Mouse (Mus musculus): Measurements from ENCODE around the gene Ptgds.

Ptgds gene

GRCm38 (mm10) chr2:25479551-25480311, 9.9 kb upstream of the Ptgds start:
- DNase-seq = no peak

GRCm38 (mm10) chr2:25477967-25478675, 8.3 kb upstream of the Ptgds start:
- peak; percentile 56 to 81 for DNase-seq

GRCm38 (mm10) chr2:25477541-25477940, 7.7 kb upstream of the Ptgds start:
- DNase-seq = no peak

GRCm38 (mm10) chr2:25472550-25472949, 2.7 kb upstream of the Ptgds start:
- no peak for DNase-seq

GRCm38 (mm10) chr2:25468962-25469915, 607 bp downstream of the Ptgds start:
- DNase-seq = peak in 1 of 2 experiments; percentile 67

- no peak for DNase-seq
Measured at GRCm38 (mm10) chr2:25467606-25468303, 2.1 kb downstream of the Ptgds start.

- no peak for DNase-seq
Measured at GRCm38 (mm10) chr2:25465816-25466635, 3.8 kb downstream of the Ptgds start.

- DNase-seq = no peak
Measured at GRCm38 (mm10) chr2:25465256-25465655, 4.6 kb downstream of the Ptgds start.

GRCm38 (mm10) chr2:25463630-25464029, 6.2 kb downstream of the Ptgds start:
- DNase-seq = no peak

GRCm38 (mm10) chr2:25461407-25461806, 8.4 kb downstream of the Ptgds start:
- DNase-seq = no peak

- peak; percentile 95 to 98 for DNase-seq
Measured at GRCm38 (mm10) chr2:25460551-25461309, 9.1 kb downstream of the Ptgds start, which contains the start of gene Paxx. Paxx (minus strand) TSS chr2:25461094.

- peak in 1 of 2 experiments; percentile 42 for DNase-seq
Measured at GRCm38 (mm10) chr2:25460135-25460534, 9.7 kb downstream of the Ptgds start.

- peak in 1 of 2 experiments; percentile 51 for DNase-seq
Measured at GRCm38 (mm10) chr2:25458911-25459310, 10.9 kb downstream of the Ptgds start.

- DNase-seq = no peak
Measured at GRCm38 (mm10) chr2:25457022-25457896, 12.6 kb downstream of the Ptgds start.

- DNase-seq = no peak
Measured at GRCm38 (mm10) chr2:25456205-25456953, 13.5 kb downstream of the Ptgds start, which contains the start of gene Clic3. Clic3 (plus strand) TSS chr2:25456838.

GRCm38 (mm10) chr2:25452951-25453350, 16.9 kb downstream of the Ptgds start:
- DNase-seq = no peak

- peak; percentile 37 to 48 for DNase-seq
Measured at GRCm38 (mm10) chr2:25450853-25451647, 18.8 kb downstream of the Ptgds start.

GRCm38 (mm10) chr2:25442682-25443081, 27.2 kb downstream of the Ptgds start:
- no peak for DNase-seq
